Mouse (Mus musculus) hindbrain, embryonic 15.5 days (tissue): ENCODE measurements around the gene Hdac9. TPM values are rescaled to one million over a fixed set of nuclear protein-coding genes. Genes with fewer than 3 reads are reported as not detected.

ENCODE experiments used
- ATAC-seq: fragments of 200-750 bp; cut with Nextera tagmentation; 2 replicates; pipeline ENCODE4 v1.8.0; 2017; ENCODE audit warnings: low read depth, moderate number of reproducible peaks, moderate TSS enrichment; ENCODE audit not compliant: low FRiP score
- H3K27ac ChIP-seq: fragments of 300-500 bp; sonication (generic); replicated peaks from 2 replicates; pipeline ENCODE4 v1.5.1; 2015; ENCODE audit warnings: mild to moderate bottlenecking, inconsistent platforms
- H3K27me3 ChIP-seq: fragments of 300-500 bp; sonication (generic); 2 replicates; pipeline ENCODE4 v1.6.1; 2015; ENCODE audit warnings: control low read depth, inconsistent platforms
- H3K36me3 ChIP-seq: fragments of 300-500 bp; sonication (generic); 2 replicates; pipeline ENCODE4 v1.6.1; 2015; ENCODE audit warnings: control low read depth, inconsistent platforms
- H3K4me1 ChIP-seq: fragments of 300-500 bp; sonication (generic); replicated peaks from 2 replicates; pipeline ENCODE4 v1.6.1; 2015; ENCODE audit warnings: control low read depth, inconsistent platforms
- H3K4me2 ChIP-seq: fragments of 300-500 bp; sonication (generic); 2 replicates; pipeline ENCODE4 v1.6.1; 2015; ENCODE audit warnings: moderate library complexity, mild to moderate bottlenecking, inconsistent platforms
- H3K4me3 ChIP-seq: fragments of 300-500 bp; sonication (generic); 2 replicates; pipeline ENCODE4 v1.5.1; 2015; ENCODE audit warnings: mild to moderate bottlenecking, inconsistent platforms
- H3K9ac ChIP-seq: fragments of 300-500 bp; sonication (generic); 2 replicates; pipeline ENCODE4 v1.6.1; 2015; ENCODE audit warnings: inconsistent platforms
- H3K9me3 ChIP-seq: fragments of 300-500 bp; sonication (generic); 2 replicates; pipeline ENCODE4 v1.6.1; 2016; ENCODE audit warnings: control low read depth, inconsistent platforms
- WGBS: fragments of 180-500 bp; shearing (Covaris S2); methylation state at CpG from one replicate; pipeline ENCODE4 v1.1.7; 2015; 5-methylcytosine and 5-hydroxymethylcytosine counted together
- polyA plus RNA-seq: library from polyadenylated mRNA; unstranded; fragments of >200 nt; fragmentation: Nextera tagmentation; extraction: Ambion mirVana; gene quantifications from 2 replicates; pipeline ENCODE4 v1.2.1, GENCODE M21; 2015

Gene Hdac9
- polyA plus RNA-seq, 1 experiment from 2014 or later = 12.3 TPM

GRCm38 (mm10) chr12:34379681-34380080, 537.2 kb downstream of the Hdac9 start:
- no peak overlapping the region for H3K4me3 ChIP-seq
- no peaks in the 10 kb centered on the region for H3K36me3 ChIP-seq
- 81% methylated on average over 1 of the region's 1 CpGs for WGBS
- H3K4me1 ChIP-seq = no peaks in the 10 kb centered on the region
- no peak overlapping the region for H3K9ac ChIP-seq
- H3K27me3 ChIP-seq = no peaks in the 10 kb centered on the region
- H3K9me3 ChIP-seq = no peaks in the 10 kb centered on the region
- H3K4me2 ChIP-seq = no peak overlapping the region
- H3K27ac ChIP-seq = no peak overlapping the region
- no peak for ATAC-seq

- Histone ChIP-seq H3K4me2 (no peak overlapping the region), H3K9ac (no peak overlapping the region), H3K36me3 (no peaks in the 10 kb centered on the region), H3K4me1 (no peaks in the 10 kb centered on the region), H3K4me3 (no peak overlapping the region), H3K9me3 (no peaks in the 10 kb centered on the region), H3K27me3 (no peaks in the 10 kb centered on the region), H3K27ac (no peak overlapping the region)
- no peak for ATAC-seq
- WGBS = 90% methylated on average over 4 of the region's 4 CpGs
These were observed 538.3 kb downstream of the Hdac9 start for GRCm38 (mm10) chr12:34378637-34379036.

GRCm38 (mm10) chr12:34351906-34352305, 565.0 kb downstream of the Hdac9 start:
- H3K27ac ChIP-seq = no peak overlapping the region
- no peaks in the 10 kb centered on the region for H3K9me3 ChIP-seq
- no peak overlapping the region for H3K4me2 ChIP-seq
- H3K36me3 ChIP-seq = no peaks in the 10 kb centered on the region
- no peak overlapping the region for H3K4me3 ChIP-seq
- ATAC-seq = no peak
- no peaks in the 10 kb centered on the region for H3K27me3 ChIP-seq
- H3K4me1 ChIP-seq = no peaks in the 10 kb centered on the region
- no peak overlapping the region for H3K9ac ChIP-seq
- WGBS = 14% methylated on average over 6 of the region's 6 CpGs

GRCm38 (mm10) chr12:34347529-34347928, 569.4 kb downstream of the Hdac9 start:
- H3K9me3 ChIP-seq = no peaks in the 10 kb centered on the region
- H3K36me3 ChIP-seq = no peaks in the 10 kb centered on the region
- WGBS = 48% methylated on average over 2 of the region's 2 CpGs
- H3K27ac ChIP-seq = no peak overlapping the region
- H3K4me2 ChIP-seq = no peak overlapping the region
- H3K4me1 ChIP-seq = no peaks in the 10 kb centered on the region
- no peak for ATAC-seq
- H3K9ac ChIP-seq = no peak overlapping the region
- H3K4me3 ChIP-seq = no peak overlapping the region
- H3K27me3 ChIP-seq = no peaks in the 10 kb centered on the region

- 77% methylated on average over 2 of the region's 2 CpGs for WGBS
- Histone ChIP-seq H3K4me1 (no peaks in the 10 kb centered on the region), H3K9me3 (no peaks in the 10 kb centered on the region), H3K9ac (no peak overlapping the region), H3K27me3 (no peaks in the 10 kb centered on the region), H3K4me2 (no peak overlapping the region), H3K27ac (no peak overlapping the region), H3K36me3 (no peaks in the 10 kb centered on the region), H3K4me3 (no peak overlapping the region)
- no peak for ATAC-seq
These were observed 574.1 kb downstream of the Hdac9 start for GRCm38 (mm10) chr12:34342761-34343160.

- Histone ChIP-seq H3K4me2 (no peak overlapping the region), H3K4me3 (no peak overlapping the region), H3K27ac (no peak overlapping the region), H3K36me3 (no peaks in the 10 kb centered on the region), H3K27me3 (no peaks in the 10 kb centered on the region), H3K9ac (no peak overlapping the region), H3K9me3 (no peaks in the 10 kb centered on the region), H3K4me1 (0 out of 2 replicates have a peak, but pooled peaks cover 2% of the 10 kb centered on the region)
- WGBS = 88% methylated on average over 4 of the region's 4 CpGs
- ATAC-seq = no peak
These were observed 578.0 kb downstream of the Hdac9 start for GRCm38 (mm10) chr12:34338886-34339285.

GRCm38 (mm10) chr12:34334455-34335084, 582.3 kb downstream of the Hdac9 start:
- Histone ChIP-seq H3K36me3 (no peaks in the 10 kb centered on the region), H3K4me3 (no peak overlapping the region), H3K27me3 (no peaks in the 10 kb centered on the region), H3K27ac (no peak overlapping the region), H3K9me3 (no peaks in the 10 kb centered on the region), H3K4me1 (0 out of 2 replicates have a peak, but pooled peaks cover 2% of the 10 kb centered on the region), H3K4me2 (no peak overlapping the region), H3K9ac (no peak overlapping the region)
- ATAC-seq = no peak
- WGBS = 74% methylated on average over 4 of the region's 4 CpGs

- ATAC-seq = no peak
- Histone ChIP-seq H3K9ac (no peak overlapping the region), H3K4me2 (no peak overlapping the region), H3K27me3 (no peaks in the 10 kb centered on the region), H3K36me3 (no peaks in the 10 kb centered on the region), H3K9me3 (no peaks in the 10 kb centered on the region), H3K27ac (no peak overlapping the region), H3K4me3 (no peak overlapping the region), H3K4me1 (0 out of 2 replicates have a peak, but pooled peaks cover 2% of the 10 kb centered on the region)
- WGBS = 75% methylated on average over 4 of the region's 4 CpGs
These were observed 584.0 kb downstream of the Hdac9 start for GRCm38 (mm10) chr12:34332884-34333283.

- no peaks in the 10 kb centered on the region for H3K36me3 ChIP-seq
These were observed 589.8 kb downstream of the Hdac9 start for GRCm38 (mm10) chr12:34327111-34327510.

GRCm38 (mm10) chr12:34312113-34312719, 604.7 kb downstream of the Hdac9 start:
- Histone ChIP-seq H3K27me3 (no peaks in the 10 kb centered on the region), H3K9me3 (no peaks in the 10 kb centered on the region), H3K4me1 (no peaks in the 10 kb centered on the region), H3K9ac (no peak overlapping the region), H3K4me3 (no peak overlapping the region), H3K27ac (no peak overlapping the region), H3K4me2 (no peak overlapping the region), H3K36me3 (no peaks in the 10 kb centered on the region)
- WGBS = 89% methylated on average over 15 of the region's 15 CpGs
- no peak for ATAC-seq

More at GRCm38 (mm10) chr12:34327111-34327510, 589.8 kb downstream of the Hdac9 start:
- H3K4me1 ChIP-seq = no peaks in the 10 kb centered on the region
- H3K27ac ChIP-seq = no peak overlapping the region
- 88% methylated on average over 1 of the region's 1 CpGs for WGBS
- H3K27me3 ChIP-seq = no peaks in the 10 kb centered on the region
- no peak overlapping the region for H3K4me3 ChIP-seq
- no peak for ATAC-seq
- H3K9me3 ChIP-seq = no peaks in the 10 kb centered on the region
- H3K4me2 ChIP-seq = no peak overlapping the region
- H3K9ac ChIP-seq = no peak overlapping the region

- no peak overlapping the region for H3K27ac ChIP-seq
- H3K9me3 ChIP-seq = no peaks in the 10 kb centered on the region
- no peaks in the 10 kb centered on the region for H3K36me3 ChIP-seq
- ATAC-seq = no peak
- 32% methylated on average over 3 of the region's 3 CpGs for WGBS
- H3K4me2 ChIP-seq = no peak overlapping the region
- H3K27me3 ChIP-seq = no peaks in the 10 kb centered on the region
- no peak overlapping the region for H3K9ac ChIP-seq
- no peak overlapping the region for H3K4me3 ChIP-seq
- H3K4me1 ChIP-seq = no peaks in the 10 kb centered on the region
These were observed 611.4 kb downstream of the Hdac9 start for GRCm38 (mm10) chr12:34305453-34305852.

- ATAC-seq = no peak
- Histone ChIP-seq H3K27me3 (no peaks in the 10 kb centered on the region), H3K36me3 (no peaks in the 10 kb centered on the region), H3K9ac (no peak overlapping the region), H3K4me1 (no peaks in the 10 kb centered on the region), H3K9me3 (no peaks in the 10 kb centered on the region), H3K4me3 (no peak overlapping the region), H3K4me2 (no peak overlapping the region), H3K27ac (no peak overlapping the region)
- WGBS = 57% methylated on average over 7 of the region's 7 CpGs
These were observed 624.5 kb downstream of the Hdac9 start for GRCm38 (mm10) chr12:34292346-34292745.

GRCm38 (mm10) chr12:34287218-34287617, 629.7 kb downstream of the Hdac9 start:
- no peak overlapping the region for H3K4me3 ChIP-seq
- no peak for ATAC-seq
- no peak overlapping the region for H3K27ac ChIP-seq
- H3K4me1 ChIP-seq = no peaks in the 10 kb centered on the region
- no peaks in the 10 kb centered on the region for H3K9me3 ChIP-seq
- H3K4me2 ChIP-seq = no peak overlapping the region
- no peaks in the 10 kb centered on the region for H3K36me3 ChIP-seq
- 47% methylated on average over 2 of the region's 2 CpGs for WGBS
- H3K9ac ChIP-seq = no peak overlapping the region
- H3K27me3 ChIP-seq = no peaks in the 10 kb centered on the region
